Mouse (Mus musculus): ENCODE measurements around the gene Fam124a.

GRCm38 (mm10) chr14:62506261-62506660, 49.3 kb upstream of the Fam124a start:
- TF ChIP-seq USF1 (IDR thresholded peaks at IDR 0.05; ENCODE audit: low read depth) (no peak), CTCF (IDR thresholded peaks at IDR 0.05; ENCODE audit: control insufficient read depth, insufficient read depth, insufficient read length) (no peak)

Measured in C2C12 (cell line).